Mouse (Mus musculus) C2C12 (cell line): ENCODE data around the gene Mtfp1. TPM values are rescaled to one million over a fixed set of nuclear protein-coding genes. Genes with fewer than 3 reads are reported as not detected.

Experiments
- H3K27me3 ChIP-seq: one replicate; pipeline ENCODE4 v1.6.1; 2011; ENCODE audit not compliant: control insufficient read depth, insufficient read depth, insufficient read length
- H3K36me3 ChIP-seq: one replicate; pipeline ENCODE4 v1.6.1; 2011; ENCODE audit not compliant: control insufficient read depth, insufficient read depth
- H3K4me3 ChIP-seq: one replicate; pipeline ENCODE4 v1.5.1; 2011; ENCODE audit warnings: mild to moderate bottlenecking, control low read depth; ENCODE audit not compliant: poor library complexity, insufficient read depth, severe bottlenecking
- H3K79me2 ChIP-seq: one replicate; pipeline ENCODE4 v1.6.1; 2011; ENCODE audit not compliant: control insufficient read depth, insufficient read depth
- H3K79me3 ChIP-seq: one replicate; pipeline ENCODE4 v1.6.1; 2011; ENCODE audit warnings: low read depth, control low read depth
- H3ac ChIP-seq: one replicate; pipeline ENCODE3; 2011; ENCODE audit warnings: low read depth; ENCODE audit not compliant: control insufficient read depth, insufficient read length
- CEBPB ChIP-seq: IDR thresholded peaks from one replicate; pipeline ENCODE4 v1.6.1; 2011; ENCODE audit warnings: low read depth, mild to moderate bottlenecking, control low read depth, moderate library complexity
- CTCF ChIP-seq: IDR thresholded peaks from one replicate; pipeline ENCODE4 v1.5.1; 2011; ENCODE audit not compliant: control insufficient read depth, insufficient read depth, insufficient read length
- FOSL1 ChIP-seq: IDR thresholded peaks from one replicate; pipeline ENCODE4 v1.8.0; 2011; ENCODE audit warnings: mild to moderate bottlenecking, low read length; ENCODE audit not compliant: poor library complexity, insufficient read depth, severe bottlenecking
- MAX ChIP-seq: IDR thresholded peaks from one replicate; pipeline ENCODE4 v1.6.1; 2011; ENCODE audit warnings: mild to moderate bottlenecking, control low read depth
- MYOD1 ChIP-seq: IDR thresholded peaks from one replicate; pipeline ENCODE4 v1.6.1; 2011; ENCODE audit warnings: low read depth; ENCODE audit not compliant: control insufficient read depth, insufficient read length
- MYOG ChIP-seq: IDR thresholded peaks from one replicate; pipeline ENCODE4 v1.6.1; 2011; ENCODE audit not compliant: control insufficient read depth, insufficient read length; ENCODE audit errors: extremely low read depth
- USF1 ChIP-seq: IDR thresholded peaks from one replicate; pipeline ENCODE4 v1.6.1; 2011; ENCODE audit warnings: low read depth, mild to moderate bottlenecking, control low read depth, moderate library complexity
- microRNA-seq: library from miRNA; unstranded; fragments of <30 nt; microRNA quantifications from one replicate; pipeline ENCODE4, GENCODE M21; 2019; ENCODE audit warnings: borderline microRNAs expressed
- polyA plus RNA-seq: library from polyadenylated mRNA; unstranded; fragments of >200 nt; fragmentation: generic; extraction: Trizol; gene quantifications from one replicate; pipeline ENCODE4 v1.2.1, GENCODE M21; 2012; ENCODE audit warnings: missing spikeins

Mtfp1 gene
- polyA plus RNA-seq, 1 experiment: 10.8 TPM

- H3ac ChIP-seq: no peak overlapping the region
- H3K79me2 ChIP-seq: no peaks in the 10 kb centered on the region
- no peak overlapping the region for H3K4me3 ChIP-seq
- H3K79me3 ChIP-seq: no peaks in the 10 kb centered on the region
- peaks cover 47% of the 10 kb centered on the region for H3K27me3 ChIP-seq
- no peaks in the 10 kb centered on the region for H3K36me3 ChIP-seq
- TF ChIP-seq CEBPB (no peak), MYOD1 (no peak), FOSL1 (no peak), USF1 (no peak), MYOG (no peak), MAX (no peak), CTCF (no peak)
These were observed 52.2 kb downstream of the Mtfp1 start for GRCm38 (mm10) chr11:4043081-4043480.

Small RNAs within 50 kb of the gene (microRNA-seq; reads per million reads assigned to microRNA genes)
- gene Mir3060: 7.5 reads per million, percentile 55 among the genes with 10 or more reads in this experiment

Other genes with a start within 250 kb of the Mtfp1 start
- gene Osbp2, start 231.5 kb downstream of the Mtfp1 start, polyA plus RNA-seq: 2.1 TPM
- gene 4921536K21Rik, start 200.3 kb downstream of the Mtfp1 start, polyA plus RNA-seq: 0.89 TPM
- 9.9 TPM for gene Dusp18, start 200.2 kb downstream of the Mtfp1 start, polyA plus RNA-seq
- 58.0 TPM for gene Slc35e4, start 180.8 kb downstream of the Mtfp1 start, polyA plus RNA-seq
- 3.4 TPM for gene Tcn2, start 163.3 kb downstream of the Mtfp1 start, polyA plus RNA-seq
- gene Pes1, start 131.5 kb downstream of the Mtfp1 start, polyA plus RNA-seq: 146 TPM
- gene 4930556J24Rik, start 118.7 kb downstream of the Mtfp1 start, polyA plus RNA-seq: 0.07 TPM
- 0.06 TPM for gene Gal3st1, start 111.8 kb downstream of the Mtfp1 start, polyA plus RNA-seq
- not detected for gene Sec14l4, start 64.0 kb downstream of the Mtfp1 start, polyA plus RNA-seq
- gene Sec14l3, start 30.6 kb downstream of the Mtfp1 start, polyA plus RNA-seq: not detected
- 7.3 TPM for gene Sec14l2, start 28.0 kb upstream of the Mtfp1 start, polyA plus RNA-seq
- 13.6 TPM for gene Rnf215, start 39.8 kb upstream of the Mtfp1 start, polyA plus RNA-seq
- 3.7 TPM for gene Ccdc157, start 64.8 kb upstream of the Mtfp1 start, polyA plus RNA-seq
- 64.9 TPM for gene Sf3a1, start 64.9 kb upstream of the Mtfp1 start, polyA plus RNA-seq
- 22.4 TPM for gene Tbc1d10a, start 91.3 kb upstream of the Mtfp1 start, polyA plus RNA-seq
- gene Castor1, start 122.8 kb upstream of the Mtfp1 start, polyA plus RNA-seq: 1.5 TPM
- not detected for gene Osm, start 141.0 kb upstream of the Mtfp1 start, polyA plus RNA-seq
- gene Lif, start 162.1 kb upstream of the Mtfp1 start, polyA plus RNA-seq: 1.0 TPM